Mouse (Mus musculus) mesoderm, embryonic 11.5 days (tissue): Measurements from ENCODE around the gene Tmem131l.

Experiments
- DNase-seq: peaks from one replicate; pipeline ENCODE4 v3.0.0-alpha.2; 2012; ENCODE audit warnings: low read depth, low spot score

The Tmem131l gene

GRCm38 (mm10) chr3:83978497-83979410 lies 61.2 kb downstream of the Tmem131l start:
- DNase-seq, result no peak

GRCm38 (mm10) chr3:83977817-83978216 lies 62.2 kb downstream of the Tmem131l start:
- no peak for DNase-seq

GRCm38 (mm10) chr3:83976161-83976560 lies 63.8 kb downstream of the Tmem131l start:
- DNase-seq, result no peak

GRCm38 (mm10) chr3:83973339-83973738 lies 66.6 kb downstream of the Tmem131l start:
- DNase-seq, result no peak

GRCm38 (mm10) chr3:83970629-83971028 lies 69.3 kb downstream of the Tmem131l start:
- no peak for DNase-seq

- DNase-seq, result no peak
Measured at GRCm38 (mm10) chr3:83969081-83969480, 70.9 kb downstream of the Tmem131l start.

- DNase-seq, result no peak
Measured at GRCm38 (mm10) chr3:83967791-83968190, 72.2 kb downstream of the Tmem131l start.

- DNase-seq, result no peak
Measured at GRCm38 (mm10) chr3:83965333-83965732, 74.6 kb downstream of the Tmem131l start.

GRCm38 (mm10) chr3:83963705-83964104 lies 76.3 kb downstream of the Tmem131l start:
- no peak for DNase-seq

GRCm38 (mm10) chr3:83962571-83962970 lies 77.4 kb downstream of the Tmem131l start:
- no peak for DNase-seq

- no peak for DNase-seq
Measured at GRCm38 (mm10) chr3:83962076-83962475, 77.9 kb downstream of the Tmem131l start.

GRCm38 (mm10) chr3:83958951-83959681 lies 80.9 kb downstream of the Tmem131l start:
- DNase-seq, result no peak

- no peak for DNase-seq
Measured at GRCm38 (mm10) chr3:83953879-83954278, 86.1 kb downstream of the Tmem131l start.

GRCm38 (mm10) chr3:83948801-83949200 lies 91.2 kb downstream of the Tmem131l start:
- no peak for DNase-seq

- DNase-seq, result no peak
Measured at GRCm38 (mm10) chr3:83947476-83948245, 92.3 kb downstream of the Tmem131l start.

GRCm38 (mm10) chr3:83946848-83947247 lies 93.1 kb downstream of the Tmem131l start:
- no peak for DNase-seq

GRCm38 (mm10) chr3:83943691-83944090 lies 96.3 kb downstream of the Tmem131l start:
- DNase-seq, result no peak

GRCm38 (mm10) chr3:83943212-83943611 lies 96.8 kb downstream of the Tmem131l start:
- DNase-seq, result no peak

- DNase-seq, result no peak
Measured at GRCm38 (mm10) chr3:83941921-83942320, 98.1 kb downstream of the Tmem131l start.

- no peak for DNase-seq
Measured at GRCm38 (mm10) chr3:83938871-83939270, 101.1 kb downstream of the Tmem131l start.

- no peak for DNase-seq
Measured at GRCm38 (mm10) chr3:83934514-83934913, 105.5 kb downstream of the Tmem131l start.
